Mouse (Mus musculus): ENCODE data around the gene Rad51c.

GRCm38 (mm10) chr11:87423551-87424325 lies 19.0 kb upstream of the Rad51c start:
- TF ChIP-seq CTCF (IDR thresholded peaks at IDR 0.05; ENCODE audit: low read depth) (no peak), EP300 (IDR thresholded peaks at IDR 0.05; ENCODE audit: low read depth) (no peak)

All from liver, postnatal 0 days (tissue).